Mouse (Mus musculus): ENCODE data around the gene Dhx32. TPM values are rescaled to one million over a fixed set of nuclear protein-coding genes. Genes with fewer than 3 reads are reported as not detected.

Dhx32 gene
- polyA plus RNA-seq, 1 experiment = 32.9 TPM

GRCm38 (mm10) chr7:133684701-133685100 is 97.8 kb downstream of the Dhx32 start:
- no peaks in the 10 kb centered on the region for H3K27me3 ChIP-seq (ENCODE audit: control insufficient read depth, insufficient read depth, low read length)
- no peak overlapping the region for H3K4me3 ChIP-seq (ENCODE audit: control insufficient read depth, low read depth, low read length)
- TF ChIP-seq CTCF (IDR thresholded peaks at IDR 0.05; ENCODE audit: control insufficient read depth, insufficient read depth, insufficient replicate concordance, low read depth, low read length) = no peak
- H3K36me3 ChIP-seq (ENCODE audit: control insufficient read depth, insufficient read depth, low read length) = 0 out of 2 replicates have a peak, but pooled peaks cover under 1% of the 10 kb centered on the region
- no peaks in the 10 kb centered on the region for H3K4me1 ChIP-seq (ENCODE audit: control insufficient read depth, insufficient read depth, low read length)
- no peak overlapping the region for H3K27ac ChIP-seq (ENCODE audit: control insufficient read depth, insufficient read depth, low read depth, low read length)

GRCm38 (mm10) chr7:133684110-133684509 is 98.4 kb downstream of the Dhx32 start:
- TF ChIP-seq CTCF (IDR thresholded peaks at IDR 0.05; ENCODE audit: control insufficient read depth, insufficient read depth, insufficient replicate concordance, low read depth, low read length) (peak; percentile 32; the same call in 1 of the 2 replicates), POLR2A (IDR thresholded peaks at IDR 0.05; ENCODE audit: control insufficient read depth, low read depth, low read length) (no peak)
- H3K27me3 ChIP-seq (ENCODE audit: control insufficient read depth, insufficient read depth, low read length) = no peaks in the 10 kb centered on the region
- H3K27ac ChIP-seq (ENCODE audit: control insufficient read depth, insufficient read depth, low read depth, low read length) = no peak overlapping the region
- no peaks in the 10 kb centered on the region for H3K4me1 ChIP-seq (ENCODE audit: control insufficient read depth, insufficient read depth, low read length)
- no peak overlapping the region for H3K4me3 ChIP-seq (ENCODE audit: control insufficient read depth, low read depth, low read length)
- no peaks in the 10 kb centered on the region for H3K36me3 ChIP-seq (ENCODE audit: control insufficient read depth, insufficient read depth, low read length)

GRCm38 (mm10) chr7:133683626-133684025 is 98.9 kb downstream of the Dhx32 start:
- no peaks in the 10 kb centered on the region for H3K4me1 ChIP-seq (ENCODE audit: control insufficient read depth, insufficient read depth, low read length)
- H3K36me3 ChIP-seq (ENCODE audit: control insufficient read depth, insufficient read depth, low read length) = no peaks in the 10 kb centered on the region
- no peak overlapping the region for H3K4me3 ChIP-seq (ENCODE audit: control insufficient read depth, low read depth, low read length)
- TF ChIP-seq CTCF (IDR thresholded peaks at IDR 0.05; ENCODE audit: control insufficient read depth, insufficient read depth, insufficient replicate concordance, low read depth, low read length) = no peak
- no peak for TF ChIP-seq POLR2A (IDR thresholded peaks at IDR 0.05; ENCODE audit: control insufficient read depth, low read depth, low read length)
- no peaks in the 10 kb centered on the region for H3K27me3 ChIP-seq (ENCODE audit: control insufficient read depth, insufficient read depth, low read length)
- no peak overlapping the region for H3K27ac ChIP-seq (ENCODE audit: control insufficient read depth, insufficient read depth, low read depth, low read length)

DNA sequence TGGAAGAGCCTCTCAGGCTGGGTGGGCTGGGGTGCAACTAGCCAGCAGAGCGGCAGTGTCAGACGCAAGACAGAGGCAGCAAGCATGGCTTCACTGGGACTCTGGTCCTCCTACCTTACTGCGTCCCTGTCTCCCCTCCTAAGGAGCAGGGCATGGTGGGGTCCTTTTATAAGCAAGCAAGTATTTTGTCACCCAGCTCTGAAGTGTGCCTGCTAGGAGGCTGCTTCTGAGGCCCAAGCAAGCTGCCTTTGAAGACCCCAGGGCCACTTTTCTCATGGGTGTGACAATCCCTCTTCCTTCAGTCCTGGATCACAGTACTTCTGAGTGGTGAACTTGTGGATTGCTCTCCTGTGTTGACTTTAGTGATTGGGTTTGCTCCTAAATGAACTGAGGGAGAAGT is 102.6 kb downstream of the Dhx32 start, which contains the start of gene Mmp21:
Mmp21 (minus strand) TSS at position 101 of the 400 bp plus-strand sequence.
- Histone ChIP-seq H3K27me3 (ENCODE audit: control insufficient read depth, insufficient read depth, low read length) (no peaks in the 10 kb centered on the region), H3K4me1 (ENCODE audit: control insufficient read depth, insufficient read depth, low read length) (no peaks in the 10 kb centered on the region), H3K27ac (ENCODE audit: control insufficient read depth, insufficient read depth, low read depth, low read length) (no peak within 1 kb of the TSS), H3K4me3 (ENCODE audit: control insufficient read depth, low read depth, low read length) (no peak within 1 kb of the TSS), H3K36me3 (ENCODE audit: control insufficient read depth, insufficient read depth, low read length) (no peaks in the 10 kb centered on the region)
- TF ChIP-seq POLR2A (IDR thresholded peaks at IDR 0.05; ENCODE audit: control insufficient read depth, low read depth, low read length) (no peak), CTCF (IDR thresholded peaks at IDR 0.05; ENCODE audit: control insufficient read depth, insufficient read depth, insufficient replicate concordance, low read depth, low read length) (no peak)

DNA sequence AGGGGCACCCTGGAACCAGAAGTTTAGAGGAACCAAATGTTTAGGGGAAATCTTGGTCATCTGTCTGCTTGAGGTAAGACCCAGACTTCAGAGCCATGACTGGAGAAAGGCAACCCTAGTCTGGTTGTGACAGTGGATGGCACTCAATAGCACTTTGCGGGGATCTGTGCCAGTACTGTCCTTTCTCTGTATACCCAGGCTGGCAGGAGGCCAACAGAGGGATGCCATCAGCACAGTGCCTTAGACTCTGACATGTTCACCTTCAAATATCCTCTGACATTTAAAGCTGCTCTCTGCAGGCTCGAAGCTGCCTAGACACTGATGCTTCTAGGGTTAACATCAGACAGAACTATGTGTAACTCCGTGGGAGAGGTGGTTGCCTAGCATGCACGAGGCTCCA is 103.1 kb downstream of the Dhx32 start:
- H3K27me3 ChIP-seq (ENCODE audit: control insufficient read depth, insufficient read depth, low read length) = no peaks in the 10 kb centered on the region
- H3K36me3 ChIP-seq (ENCODE audit: control insufficient read depth, insufficient read depth, low read length) = no peaks in the 10 kb centered on the region
- H3K4me1 ChIP-seq (ENCODE audit: control insufficient read depth, insufficient read depth, low read length) = no peaks in the 10 kb centered on the region
- no peak overlapping the region for H3K27ac ChIP-seq (ENCODE audit: control insufficient read depth, insufficient read depth, low read depth, low read length)
- TF ChIP-seq CTCF (IDR thresholded peaks at IDR 0.05; ENCODE audit: control insufficient read depth, insufficient read depth, insufficient replicate concordance, low read depth, low read length) (no peak), POLR2A (IDR thresholded peaks at IDR 0.05; ENCODE audit: control insufficient read depth, low read depth, low read length) (no peak)
- H3K4me3 ChIP-seq (ENCODE audit: control insufficient read depth, low read depth, low read length) = no peak overlapping the region

DNA sequence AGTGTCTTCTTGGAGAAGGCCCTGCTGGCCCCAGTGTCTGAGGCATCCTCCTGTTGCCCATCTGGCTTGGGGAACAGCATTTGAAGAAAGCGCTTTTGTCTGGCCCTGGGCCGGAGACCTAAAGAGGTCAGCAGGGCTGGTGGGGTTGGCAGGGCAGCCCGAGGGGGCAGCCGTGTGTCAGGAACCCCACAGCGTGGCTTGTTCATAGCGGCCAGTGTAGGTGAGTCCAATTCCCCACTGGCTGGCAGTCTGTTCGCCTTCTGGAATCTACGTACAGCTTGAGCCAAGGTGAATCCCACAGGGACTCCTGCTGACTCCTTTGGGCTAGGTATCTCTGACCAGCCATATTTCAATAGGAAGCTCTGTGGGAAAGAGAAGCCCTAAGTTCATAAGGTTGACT is 103.8 kb downstream of the Dhx32 start:
- TF ChIP-seq CTCF (IDR thresholded peaks at IDR 0.05; ENCODE audit: control insufficient read depth, insufficient read depth, insufficient replicate concordance, low read depth, low read length) = no peak
- no peak for TF ChIP-seq POLR2A (IDR thresholded peaks at IDR 0.05; ENCODE audit: control insufficient read depth, low read depth, low read length)
- Histone ChIP-seq H3K27ac (ENCODE audit: control insufficient read depth, insufficient read depth, low read depth, low read length) (no peak overlapping the region), H3K27me3 (ENCODE audit: control insufficient read depth, insufficient read depth, low read length) (no peaks in the 10 kb centered on the region), H3K36me3 (ENCODE audit: control insufficient read depth, insufficient read depth, low read length) (no peaks in the 10 kb centered on the region), H3K4me1 (ENCODE audit: control insufficient read depth, insufficient read depth, low read length) (no peaks in the 10 kb centered on the region), H3K4me3 (ENCODE audit: control insufficient read depth, low read depth, low read length) (no peak overlapping the region)

DNA sequence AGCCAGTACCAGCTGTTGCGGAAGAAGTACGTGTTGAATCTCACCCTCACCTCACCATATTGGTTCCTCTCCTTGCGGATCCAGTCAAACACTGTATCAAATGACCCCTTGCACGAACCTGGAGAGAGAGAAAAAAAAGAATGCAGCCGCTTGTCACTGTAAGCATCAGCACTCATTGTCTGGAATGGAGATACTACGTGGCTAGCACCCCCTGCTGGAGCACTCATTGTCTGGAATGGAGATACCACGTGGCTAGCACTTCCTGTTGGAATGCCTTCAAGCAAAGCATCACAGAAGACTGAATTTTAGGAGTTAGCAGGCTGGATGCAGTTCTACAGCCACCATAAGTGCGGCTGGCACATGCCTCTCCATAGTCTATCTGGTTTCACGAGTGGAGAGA is 106.5 kb downstream of the Dhx32 start:
- Histone ChIP-seq H3K27ac (ENCODE audit: control insufficient read depth, insufficient read depth, low read depth, low read length) (no peak overlapping the region), H3K4me3 (ENCODE audit: control insufficient read depth, low read depth, low read length) (no peak overlapping the region), H3K27me3 (ENCODE audit: control insufficient read depth, insufficient read depth, low read length) (no peaks in the 10 kb centered on the region), H3K36me3 (ENCODE audit: control insufficient read depth, insufficient read depth, low read length) (no peaks in the 10 kb centered on the region; the same call in 1 of the 2 replicates), H3K4me1 (ENCODE audit: control insufficient read depth, insufficient read depth, low read length) (no peaks in the 10 kb centered on the region)
- TF ChIP-seq POLR2A (IDR thresholded peaks at IDR 0.05; ENCODE audit: control insufficient read depth, low read depth, low read length) = no peak
- no peak for TF ChIP-seq CTCF (IDR thresholded peaks at IDR 0.05; ENCODE audit: control insufficient read depth, insufficient read depth, insufficient replicate concordance, low read depth, low read length)

Other genes with a start within 250 kb of the Dhx32 start
- gene Tex36, start 180.6 kb downstream of the Dhx32 start, polyA plus RNA-seq (2012; rRNA removed) = 119 and 137 TPM in 2 replicates
- 12.0 and 12.4 TPM in 2 replicates for gene Edrf1, start 145.2 kb downstream of the Dhx32 start, polyA plus RNA-seq (2012; rRNA removed)
- not detected in 2 replicates for gene Mmp21, start 102.7 kb downstream of the Dhx32 start, polyA plus RNA-seq (2012; rRNA removed)
- 13.7 and 14.0 TPM in 2 replicates for gene Bccip, start 73.4 kb downstream of the Dhx32 start, polyA plus RNA-seq (2012; rRNA removed)
- gene Uros, start 72.7 kb downstream of the Dhx32 start, polyA plus RNA-seq (2012; rRNA removed) = 8.8 and 10.8 TPM in 2 replicates
- gene Fank1, start 5.9 kb downstream of the Dhx32 start, polyA plus RNA-seq (2012; rRNA removed) = 202 and 217 TPM in 2 replicates